Mouse (Mus musculus) brain, embryonic 14.5 days (tissue): ENCODE results near the gene Acly. TPM values are rescaled to one million over a fixed set of nuclear protein-coding genes. Genes with fewer than 3 reads are reported as not detected.
A peak's percentile ranks its signal among the peaks of the same experiment; 100 is the strongest.

Source experiments
- DNase-seq: peaks from one replicate; pipeline ENCODE4 v3.0.0-alpha.2; 2011; ENCODE audit warnings: low read depth
- CTCF ChIP-seq: fragments of 200-500 bp; IDR thresholded peaks from 2 replicates; pipeline ENCODE4 v1.5.1; 2012; ENCODE audit warnings: inconsistent platforms, mild to moderate bottlenecking, moderate library complexity, borderline replicate concordance; ENCODE audit not compliant: insufficient read depth, insufficient read length; ENCODE audit errors: extremely low read depth
- POLR2A ChIP-seq: fragments of 200-500 bp; IDR thresholded peaks from 2 replicates; pipeline ENCODE4 v1.6.1; 2012; ENCODE audit warnings: mild to moderate bottlenecking, inconsistent platforms, borderline replicate concordance; ENCODE audit not compliant: poor library complexity, insufficient read depth, insufficient read length, severe bottlenecking; ENCODE audit errors: extremely low read depth
- polyA plus RNA-seq: library from polyadenylated mRNA; depleted of rRNA; stranded (reverse); fragments of >200 nt; gene quantifications from 2 replicates; pipeline ENCODE4 v1.2.3, GENCODE M21; 2012

Gene Acly
- polyA plus RNA-seq, 1 experiment: 209 TPM

DNA sequence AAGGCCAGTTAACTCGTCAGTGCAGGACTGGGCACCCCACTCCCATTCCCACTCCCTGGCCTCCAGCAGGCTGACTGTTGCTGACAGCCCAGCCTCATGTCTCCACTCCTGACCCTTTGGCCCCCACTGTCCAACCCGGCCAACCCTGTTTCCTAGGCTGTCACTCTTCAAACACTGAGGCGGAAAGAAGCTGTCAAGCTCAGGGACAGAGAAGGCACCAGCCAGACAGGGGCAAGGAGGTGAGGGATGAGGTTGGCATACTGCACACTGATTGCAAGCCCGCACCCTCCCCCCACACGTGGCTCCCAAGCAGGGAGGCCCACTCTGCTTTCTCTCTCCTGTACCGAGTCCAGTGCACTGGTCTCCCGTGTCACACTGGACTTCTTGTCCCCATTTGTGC is 8.6 kb downstream of the Acly start:
- TF ChIP-seq CTCF (no peak), POLR2A (no peak)
- DNase-seq: no peak

DNA sequence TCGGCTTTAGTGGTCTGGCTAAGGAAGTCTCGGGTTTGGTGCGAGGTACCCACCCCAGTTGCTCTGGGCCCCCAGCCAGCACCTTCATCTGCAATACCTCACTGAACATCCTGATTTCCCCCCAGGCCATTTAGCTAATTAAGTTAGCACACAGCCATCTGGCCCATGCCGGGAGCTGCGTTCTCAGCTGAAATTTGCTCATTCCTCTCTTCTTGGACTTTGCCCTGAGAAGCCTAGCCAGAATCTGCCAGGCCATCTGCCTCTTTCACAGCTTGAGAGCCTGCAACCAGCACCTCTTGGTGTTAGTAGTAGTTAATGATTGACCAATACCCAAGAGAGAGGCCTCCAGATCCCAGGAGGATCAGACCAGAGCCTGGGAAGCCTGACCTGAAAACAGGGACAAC is 9.6 kb downstream of the Acly start:
- TF ChIP-seq CTCF (no peak), POLR2A (no peak)
- peak; percentile 87 for DNase-seq

GRCm38 (mm10) chr11:100516291-100516690 is 11.5 kb downstream of the Acly start:
- TF ChIP-seq POLR2A: no peak
- TF ChIP-seq CTCF: no peak
- DNase-seq: peak; percentile 27

DNA sequence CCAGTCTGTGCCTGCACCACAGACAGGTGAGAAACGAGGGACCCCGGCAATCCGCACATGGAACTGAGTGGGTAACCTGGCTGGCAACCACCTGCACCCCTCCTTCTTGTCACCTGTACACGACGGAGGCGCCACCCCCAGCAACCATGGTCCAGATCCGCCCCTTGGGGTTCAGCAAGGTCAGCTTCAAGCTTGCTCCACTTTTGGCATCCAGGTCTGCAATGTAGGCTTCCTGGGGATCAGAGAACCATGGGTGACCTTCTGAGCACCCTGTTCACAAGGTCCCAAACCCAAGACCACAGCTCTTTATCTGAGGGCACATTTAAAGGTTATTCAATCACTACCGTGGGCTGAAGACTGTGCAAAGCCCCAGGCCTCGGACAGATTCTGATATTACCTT is 12.0 kb downstream of the Acly start:
- TF ChIP-seq CTCF (no peak), POLR2A (no peak)
- DNase-seq: no peak

GRCm38 (mm10) chr11:100515061-100515460 is 12.7 kb downstream of the Acly start:
- no peak for DNase-seq
- TF ChIP-seq CTCF (no peak), POLR2A (no peak)

- TF ChIP-seq CTCF (no peak), POLR2A (no peak)
- no peak for DNase-seq
Observed at GRCm38 (mm10) chr11:100513716-100514115, 14.1 kb downstream of the Acly start.

- peak; percentile 63 for DNase-seq
- TF ChIP-seq POLR2A (no peak), CTCF (peak; percentile 47; the same call in 1 of the 2 replicates)
Observed at GRCm38 (mm10) chr11:100512384-100512783, 15.4 kb downstream of the Acly start.

DNA sequence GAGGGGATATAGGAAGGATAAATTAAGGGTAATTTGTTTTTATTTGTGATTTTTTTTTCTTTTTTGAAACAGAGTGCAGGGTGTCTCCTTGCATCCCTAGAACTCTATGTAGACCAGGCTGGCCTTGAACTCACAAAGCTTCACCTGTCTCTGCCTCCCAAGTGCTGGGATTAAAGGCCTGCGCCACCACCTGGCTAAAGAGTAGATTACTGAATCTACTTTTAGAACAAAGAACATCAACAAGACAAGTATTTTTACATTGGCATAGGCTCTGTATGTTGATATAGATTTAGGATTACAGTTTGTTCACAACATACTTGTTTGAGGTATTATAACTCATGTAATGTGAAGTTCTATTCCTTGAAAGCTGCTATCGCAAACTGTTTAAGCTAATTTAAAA is 17.2 kb downstream of the Acly start:
- no peak for DNase-seq
- TF ChIP-seq CTCF (peak; percentile 12; the same call in 1 of the 2 replicates), POLR2A (no peak)

- DNase-seq: no peak
- TF ChIP-seq POLR2A (no peak), CTCF (no peak)
Observed at GRCm38 (mm10) chr11:100505997-100506396, 21.8 kb downstream of the Acly start.

DNA sequence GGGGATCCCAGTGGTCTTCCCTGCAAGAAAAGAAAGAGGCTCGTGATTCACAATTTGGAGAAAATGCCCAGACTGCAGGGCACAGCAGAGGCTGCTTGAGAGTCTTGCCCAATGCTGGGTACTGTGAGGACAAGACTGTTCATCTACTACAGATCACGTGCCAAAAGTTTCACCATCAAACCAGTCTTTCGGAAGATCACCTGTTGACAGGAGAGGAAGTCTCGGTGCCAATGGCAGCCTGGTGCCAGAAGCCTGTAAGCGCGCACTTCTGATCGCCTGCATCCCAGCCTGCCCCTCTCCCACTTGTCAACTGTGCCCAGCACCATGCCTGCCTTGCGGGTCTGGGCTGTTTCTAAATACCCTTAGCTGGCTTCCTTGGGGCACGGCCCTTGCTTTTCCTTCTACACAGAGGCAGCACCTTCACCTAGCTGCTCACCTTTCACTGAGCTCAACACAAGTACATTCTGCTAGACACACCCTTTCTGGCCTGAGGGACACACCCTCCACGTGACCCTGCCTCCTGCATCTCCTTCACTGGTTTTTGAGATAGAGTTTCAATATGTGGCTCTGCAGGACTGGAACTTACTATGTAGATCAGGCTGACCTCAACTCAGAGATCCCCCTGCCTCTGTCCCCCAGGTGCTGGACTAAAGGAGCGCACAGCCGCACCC is 22.7 kb downstream of the Acly start:
- no peak for TF ChIP-seq CTCF
- TF ChIP-seq POLR2A: no peak

GRCm38 (mm10) chr11:100501321-100501720 is 26.5 kb downstream of the Acly start:
- peak; percentile 40 for DNase-seq
- TF ChIP-seq POLR2A (no peak), CTCF (no peak)

More for the DNA sequence above, 22.7 kb downstream of the Acly start:
- DNase-seq: no peak

- no peak for DNase-seq
- no peak for TF ChIP-seq CTCF
- TF ChIP-seq POLR2A: no peak
Observed at GRCm38 (mm10) chr11:100500651-100501050, 27.1 kb downstream of the Acly start.
